Mouse (Mus musculus) heart, adult 2 months (tissue): Measurements from ENCODE around the gene Padi1.

Experiments used
- CTCF ChIP-seq: fragments of 200-600 bp; IDR thresholded peaks from 2 replicates; pipeline ENCODE4 v1.8.1; 2022; ENCODE audit warnings: antibody characterized with exemption, mild to moderate bottlenecking, moderate library complexity
- EP300 ChIP-seq: fragments of 200-500 bp; IDR thresholded peaks from 2 replicates; pipeline ENCODE4 v1.6.1; 2011; ENCODE audit warnings: low read depth, low read length, control low read depth; ENCODE audit not compliant: insufficient read depth
- POLR2A ChIP-seq: fragments of 200-500 bp; IDR thresholded peaks from 2 replicates; pipeline ENCODE4 v1.6.1; 2011; ENCODE audit warnings: mild to moderate bottlenecking, low read depth, low read length, control low read depth; ENCODE audit not compliant: insufficient read depth

- TF ChIP-seq CTCF: no peak
- no peak for TF ChIP-seq EP300
- TF ChIP-seq POLR2A: no peak
Measured at GRCm38 (mm10) chr4:140845666-140846065, at the start of gene Padi1.
